Mouse (Mus musculus) spleen, adult 2 months (tissue): ENCODE data around the gene Spred3. TPM values are rescaled to one million over a fixed set of nuclear protein-coding genes. Genes with fewer than 3 reads are reported as not detected.

Experiments used
- DNase-seq, 2 experiments: peaks; one replicate each; pipeline versions ENCODE4 v3.0.0 to v3.0.0-alpha.2; 2012 to 2021; ENCODE audit warnings: low spot score in 2 of 2, low read depth in 1 of 2
- H3K27ac ChIP-seq: fragments of 200-500 bp; 2 replicates; pipeline ENCODE4 v1.5.1; 2012; ENCODE audit warnings: low read length, inconsistent platforms; ENCODE audit not compliant: insufficient read depth
- H3K27me3 ChIP-seq: fragments of 200-500 bp; 2 replicates; pipeline ENCODE4 v1.6.1; 2012; ENCODE audit warnings: mild to moderate bottlenecking, moderate library complexity, low read length, inconsistent platforms; ENCODE audit not compliant: control insufficient read depth, insufficient read depth
- H3K36me3 ChIP-seq: fragments of 200-500 bp; 2 replicates; pipeline ENCODE4 v1.6.1; 2012; ENCODE audit warnings: mild to moderate bottlenecking, low read length, inconsistent platforms; ENCODE audit not compliant: control insufficient read depth, insufficient read depth
- H3K4me1 ChIP-seq: fragments of 200-500 bp; 2 replicates; pipeline ENCODE4 v1.6.1; 2011; ENCODE audit warnings: inconsistent platforms; ENCODE audit not compliant: control insufficient read depth, insufficient read depth, insufficient read length
- H3K4me3 ChIP-seq: fragments of 200-500 bp; 2 replicates; pipeline ENCODE4 v1.5.1; 2011; ENCODE audit warnings: mild to moderate bottlenecking, inconsistent platforms; ENCODE audit not compliant: insufficient read depth, insufficient read length; ENCODE audit errors: extremely low read depth
- CTCF ChIP-seq: fragments of 200-500 bp; IDR thresholded peaks from 2 replicates; pipeline ENCODE4 v1.5.1; 2011; ENCODE audit warnings: mild to moderate bottlenecking, inconsistent platforms; ENCODE audit not compliant: insufficient read depth, insufficient read length, insufficient replicate concordance; ENCODE audit errors: extremely low read depth
- POLR2A ChIP-seq: fragments of 200-500 bp; IDR thresholded peaks from 2 replicates; pipeline ENCODE4 v1.6.1; 2011; ENCODE audit warnings: low read depth, low read length, inconsistent platforms
- WGBS: fragments of 180-500 bp; shearing (Covaris S2); methylation state at CpG from one replicate; pipeline ENCODE4 v1.1.7; 2018; 5-methylcytosine and 5-hydroxymethylcytosine counted together
- polyA plus RNA-seq: library from polyadenylated mRNA; depleted of rRNA; stranded (reverse); fragments of >200 nt; gene quantifications from 2 replicates; pipeline ENCODE4 v1.2.3, GENCODE M21; 2012; rRNA removed

Gene Spred3
- polyA plus RNA-seq, 1 experiment = 1.6 TPM

DNA sequence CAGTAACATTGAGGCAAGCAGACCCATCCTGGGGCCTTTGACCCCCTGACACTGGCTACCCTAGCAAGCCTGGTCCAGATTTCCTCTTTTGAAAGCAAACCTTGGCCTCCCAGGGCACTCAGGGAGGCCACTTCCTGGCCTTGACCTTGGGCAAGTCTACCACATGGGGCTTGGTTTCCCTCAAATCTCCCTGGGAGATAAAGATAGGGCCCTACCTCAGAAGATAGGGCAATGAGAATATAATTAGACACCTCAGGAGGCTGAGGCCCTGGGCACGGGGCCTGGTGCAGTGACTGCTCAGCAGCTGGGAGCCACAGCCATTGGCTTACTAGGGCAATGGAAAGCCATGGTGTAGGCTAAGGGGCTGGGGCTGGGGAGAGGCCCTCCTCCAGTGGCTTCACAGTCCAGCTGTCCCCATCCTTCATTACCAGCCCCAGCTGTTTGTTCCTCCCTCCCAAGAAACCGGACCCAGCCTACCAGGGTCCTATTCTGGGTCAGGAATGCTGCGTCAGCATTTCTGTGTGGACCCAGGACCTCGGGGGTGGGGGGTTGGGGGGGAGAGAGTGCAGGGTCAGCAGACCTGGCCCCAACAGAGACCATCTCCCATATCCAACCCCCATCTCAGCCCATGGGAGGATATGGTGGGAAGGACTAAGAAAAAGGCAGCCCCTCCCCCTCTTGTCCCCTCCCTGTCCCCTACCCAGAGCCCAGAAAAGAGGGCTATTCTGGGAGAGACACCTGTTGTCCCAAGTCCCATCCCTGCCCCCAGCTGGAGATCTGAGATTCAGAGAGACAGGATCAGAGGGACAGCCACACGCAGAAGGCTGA lies 46.5 kb downstream of the Spred3 start:
- Histone ChIP-seq H3K4me3 (no peak overlapping the region), H3K27me3 (peaks cover 2% of the 10 kb centered on the region; the same call in 1 of the 2 replicates), H3K27ac (no peak overlapping the region), H3K36me3 (no peaks in the 10 kb centered on the region), H3K4me1 (no peaks in the 10 kb centered on the region; the same call in 1 of the 2 replicates)
- TF ChIP-seq CTCF = no peak
- no peak for TF ChIP-seq POLR2A
- WGBS = 52% methylated on average over 5 of the region's 5 CpGs
- no peak for DNase-seq

DNA sequence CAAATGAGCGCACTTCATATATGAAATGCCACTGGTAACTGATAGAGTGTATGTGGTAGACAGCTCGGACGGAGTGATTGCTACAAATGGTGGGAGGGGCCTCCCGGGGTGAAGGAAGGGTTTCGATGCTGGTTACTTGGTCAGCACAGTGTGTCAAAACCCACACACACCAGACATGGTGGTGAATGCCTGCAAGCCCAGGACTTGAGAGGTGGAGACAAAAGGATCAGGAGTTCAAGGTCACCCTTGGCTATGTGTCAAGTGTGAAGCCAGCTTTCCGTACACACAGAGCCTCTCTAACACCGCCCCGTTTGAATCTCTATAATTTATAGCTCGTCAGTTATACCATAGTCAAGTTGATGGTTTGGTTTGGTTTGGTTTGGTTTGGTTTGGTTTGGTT lies 47.4 kb downstream of the Spred3 start:
- no peak for DNase-seq
- Histone ChIP-seq H3K4me3 (no peak overlapping the region), H3K27me3 (peaks cover 2% of the 10 kb centered on the region; the same call in 1 of the 2 replicates), H3K36me3 (no peaks in the 10 kb centered on the region), H3K27ac (no peak overlapping the region), H3K4me1 (no peaks in the 10 kb centered on the region; the same call in 1 of the 2 replicates)
- WGBS = 89% methylated on average over 9 of the region's 9 CpGs
- TF ChIP-seq CTCF (no peak), POLR2A (no peak)

DNA sequence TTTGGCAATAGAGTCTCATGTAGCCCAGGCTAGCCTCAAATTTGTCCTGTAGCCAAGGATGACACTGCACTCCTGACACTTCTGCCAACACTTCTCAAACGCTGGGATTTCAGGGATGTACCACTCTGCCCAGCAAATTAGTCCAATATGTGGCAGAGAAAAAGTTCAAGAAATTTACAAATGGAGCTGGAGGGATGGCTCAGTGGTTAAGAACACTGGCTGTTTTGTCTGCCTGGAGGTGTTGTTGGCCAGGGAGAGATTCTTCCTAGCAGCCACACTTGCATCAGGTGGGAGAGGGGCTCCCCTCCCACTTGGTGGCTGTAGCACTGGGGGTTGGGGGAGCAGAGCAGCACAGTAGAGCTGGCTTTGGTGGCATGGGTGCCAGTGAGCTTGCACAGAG lies 50.7 kb downstream of the Spred3 start:
- Histone ChIP-seq H3K27me3 (no peaks in the 10 kb centered on the region; the same call in 1 of the 2 replicates), H3K4me1 (no peaks in the 10 kb centered on the region), H3K36me3 (no peaks in the 10 kb centered on the region), H3K27ac (no peak overlapping the region), H3K4me3 (no peak overlapping the region)
- WGBS = 79% methylated on average over 1 of the region's 1 CpGs
- no peak for TF ChIP-seq POLR2A
- no peak for TF ChIP-seq CTCF
- DNase-seq = no peak

DNA sequence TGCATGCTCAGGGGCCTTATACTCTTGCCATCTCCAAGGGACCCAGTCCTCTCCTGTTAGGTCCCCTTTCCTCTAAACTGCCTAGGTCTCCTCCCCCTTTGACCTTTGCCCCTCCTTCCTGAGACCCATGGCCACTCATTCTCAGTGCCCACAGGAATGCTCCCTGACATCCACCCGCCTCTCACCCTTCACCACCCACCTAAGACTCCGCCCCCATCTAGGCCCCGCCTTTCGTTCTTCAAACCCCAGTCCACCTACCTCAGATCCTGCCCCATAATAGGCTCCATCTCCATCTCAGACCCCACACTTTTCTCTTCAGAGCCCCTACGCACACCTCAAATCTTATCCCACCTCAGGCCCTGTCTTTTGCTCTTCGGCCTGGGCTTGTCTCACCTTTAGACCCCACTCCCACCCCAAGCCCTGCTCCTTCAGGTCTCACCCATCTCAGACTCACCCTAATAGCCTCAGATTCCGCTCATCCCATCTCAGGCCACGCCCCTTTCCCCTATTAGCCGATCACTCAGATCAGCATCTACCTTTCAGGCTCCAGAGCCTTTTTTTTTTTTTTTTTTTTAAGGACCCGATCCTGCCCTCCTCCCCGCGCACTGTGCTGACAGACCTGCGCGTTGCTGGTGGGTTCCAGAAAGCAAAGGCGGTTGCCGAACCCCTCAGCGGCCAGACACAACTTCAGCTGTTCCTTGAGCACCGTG lies 51.9 kb downstream of the Spred3 start:
- Histone ChIP-seq H3K4me1 (no peaks in the 10 kb centered on the region), H3K4me3 (no peak overlapping the region), H3K36me3 (no peaks in the 10 kb centered on the region), H3K27ac (no peak overlapping the region), H3K27me3 (no peaks in the 10 kb centered on the region)
- 68% methylated on average over 18 of the region's 18 CpGs for WGBS
- DNase-seq = no peak
- TF ChIP-seq CTCF (no peak), POLR2A (no peak)

DNA sequence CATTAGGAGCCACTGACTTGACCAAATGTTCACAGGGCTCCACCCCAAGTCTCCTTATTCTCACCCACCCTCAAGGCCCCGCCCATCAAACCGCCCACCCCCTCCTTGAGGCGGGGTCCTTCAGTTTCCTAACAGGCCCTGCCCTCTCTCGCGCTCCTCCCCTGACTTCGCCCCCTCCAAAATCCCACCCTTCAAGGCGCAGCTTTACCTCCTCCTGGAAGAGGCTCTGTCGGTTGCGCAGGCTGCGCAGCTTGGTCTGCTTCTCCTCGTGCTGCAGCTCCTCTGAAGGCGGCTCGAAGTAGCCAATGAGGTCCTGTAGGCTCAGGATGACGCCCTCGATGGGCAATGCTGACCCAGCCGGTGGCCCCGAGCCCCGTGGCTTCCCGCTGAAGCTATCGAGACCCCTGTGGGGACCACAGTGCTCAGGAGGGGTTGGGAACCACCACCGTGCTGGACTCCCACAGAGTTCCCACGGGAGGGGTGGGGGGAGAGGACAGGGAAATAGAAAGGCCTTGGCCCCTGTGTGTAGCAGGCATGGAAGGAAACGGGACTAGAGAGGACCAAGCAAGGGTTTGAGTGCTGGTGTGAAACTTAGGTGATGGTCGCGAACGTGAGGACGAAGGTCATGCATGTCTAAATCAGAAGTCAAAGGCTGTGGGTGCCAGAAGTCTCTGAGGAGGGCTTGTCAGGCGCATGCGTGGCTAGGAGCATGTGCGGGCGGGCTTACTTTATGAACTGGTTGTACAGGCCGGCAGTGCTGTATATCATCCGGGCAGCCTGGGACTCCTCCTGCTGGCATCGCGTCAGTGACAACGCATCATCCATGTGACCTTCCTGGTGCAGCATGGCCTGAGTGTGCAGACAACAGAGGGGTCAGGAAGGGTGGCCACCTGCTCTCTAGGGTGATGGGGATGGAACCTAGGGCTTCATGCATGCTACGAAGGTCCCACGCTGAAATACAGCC lies 60.9 kb downstream of the Spred3 start:
- 59% methylated on average over 38 of the region's 38 CpGs for WGBS
- H3K36me3 ChIP-seq = no peaks in the 10 kb centered on the region
- no peak overlapping the region for H3K4me3 ChIP-seq
- TF ChIP-seq CTCF (no peak), POLR2A (no peak)
- no peak for DNase-seq
- no peaks in the 10 kb centered on the region for H3K4me1 ChIP-seq
- H3K27me3 ChIP-seq = no peaks in the 10 kb centered on the region
- no peak overlapping the region for H3K27ac ChIP-seq

Other genes with a start within 250 kb of the Spred3 start
- 156 and 192 TPM in 2 replicates for gene Actn4, start 208.1 kb downstream of the Spred3 start, polyA plus RNA-seq
- gene Eif3k, start 188.5 kb downstream of the Spred3 start, polyA plus RNA-seq = 218 and 234 TPM in 2 replicates
- 174 and 236 TPM in 2 replicates for gene Map4k1, start 188.4 kb downstream of the Spred3 start, polyA plus RNA-seq
- gene Ryr1, start 45.2 kb downstream of the Spred3 start, polyA plus RNA-seq = 0.27 TPM in 2 replicates
- gene Rasgrp4, start 35.6 kb downstream of the Spred3 start, polyA plus RNA-seq = 16.4 and 22.5 TPM in 2 replicates
- gene Fam98c, start 14.2 kb downstream of the Spred3 start, polyA plus RNA-seq = 40.3 and 44.4 TPM in 2 replicates
- 0.52 and 0.84 TPM in 2 replicates for gene Ggn, start 201 bp downstream of the Spred3 start, polyA plus RNA-seq
- gene Psmd8, start 10.3 kb upstream of the Spred3 start, polyA plus RNA-seq = 82.0 and 91.1 TPM in 2 replicates
- gene Catsperg1, start 43.6 kb upstream of the Spred3 start, polyA plus RNA-seq = 1.6 and 2.0 TPM in 2 replicates
- gene Kcnk6, start 62.1 kb upstream of the Spred3 start, polyA plus RNA-seq = 34.3 and 43.5 TPM in 2 replicates
- 74.2 and 97.6 TPM in 2 replicates for gene Yif1b, start 67.9 kb upstream of the Spred3 start, polyA plus RNA-seq
- 0.51 and 1.0 TPM in 2 replicates for gene 2200002D01Rik, start 78.1 kb upstream of the Spred3 start, polyA plus RNA-seq
- gene Spint2, start 111.5 kb upstream of the Spred3 start, polyA plus RNA-seq = 69.7 and 88.3 TPM in 2 replicates
- 27.3 and 62.6 TPM in 2 replicates for gene Ppp1r14a, start 118.9 kb upstream of the Spred3 start, polyA plus RNA-seq
- 0.06 and 0.35 TPM in 2 replicates for gene Dpf1, start 133.5 kb upstream of the Spred3 start, polyA plus RNA-seq